Mouse (Mus musculus): ENCODE measurements at regions not wholly inside any gene's neighbourhood (a gene's known extent, or its start where the extent isn't known, plus 50 kb on each side); places are given as distances from the start of the nearest gene placed in this dataset.

DNA sequence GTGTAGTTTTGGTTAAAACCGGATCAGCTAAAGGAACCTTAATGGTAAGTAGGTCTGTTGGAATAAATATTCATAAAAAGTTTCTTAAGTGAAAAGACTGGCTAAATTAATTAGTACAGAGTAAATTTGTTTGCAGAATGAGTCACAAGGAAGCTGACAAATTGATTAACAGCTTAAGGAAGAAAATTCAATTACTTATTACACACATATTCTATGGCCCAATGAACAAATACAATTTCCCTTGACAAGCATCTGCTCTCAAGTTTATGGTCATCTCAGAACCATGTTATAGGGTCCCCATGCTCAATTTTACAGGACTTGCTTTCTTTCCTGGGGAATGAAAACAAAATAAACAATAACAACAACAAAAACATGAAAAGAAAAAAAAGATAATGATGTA is 231.4 kb upstream of the Frg1 start:
- Histone ChIP-seq H3K4me1 (replicated peaks) (no peaks in the 10 kb centered on the region), H3K9me3 (replicated peaks) (no peaks in the 10 kb centered on the region)
- no peak for ATAC-seq (ENCODE audit: low read depth)

DNA sequence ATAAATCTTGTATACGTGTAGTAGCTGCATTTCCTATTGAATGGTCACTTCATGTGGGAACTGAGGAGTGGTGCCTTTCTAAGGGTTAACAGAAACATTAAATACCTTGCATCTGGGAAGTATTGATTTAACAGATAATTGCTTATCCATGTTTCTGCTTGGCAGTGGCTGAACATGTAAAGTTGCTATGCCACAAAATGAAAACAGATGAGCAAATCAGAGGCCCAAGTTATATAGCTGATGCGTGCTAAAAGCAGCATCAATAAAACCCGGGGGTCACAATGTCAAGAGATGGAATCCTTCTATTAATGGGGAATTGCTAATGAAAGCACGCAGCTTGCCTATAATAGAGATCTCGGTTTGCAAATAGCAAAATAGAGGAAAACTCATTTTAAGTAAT is 227.8 kb upstream of the Frg1 start:
- Histone ChIP-seq H3K4me1 (replicated peaks) (no peaks in the 10 kb centered on the region), H3K4me2 (no peak overlapping the region), H3K27ac (no peak overlapping the region), H3K27me3 (no peaks in the 10 kb centered on the region), H3K9ac (no peak overlapping the region), H3K36me3 (no peaks in the 10 kb centered on the region), H3K4me3 (replicated peaks) (no peak overlapping the region), H3K9me3 (replicated peaks) (no peaks in the 10 kb centered on the region)
- no peak for DNase-seq
- ATAC-seq (ENCODE audit: low read depth): no peak
- WGBS (ENCODE audit: insufficient replicate concordance): 59% methylated on average over 5 of the region's 5 CpGs

More for the DNA sequence above, 231.4 kb upstream of the Frg1 start:
- H3K4me3 ChIP-seq (replicated peaks): no peak overlapping the region
- H3K9ac ChIP-seq: no peak overlapping the region
- DNase-seq: no peak
- H3K27me3 ChIP-seq: no peaks in the 10 kb centered on the region
- WGBS (ENCODE audit: insufficient replicate concordance): 58% methylated on average over 1 of the region's 1 CpGs
- H3K4me2 ChIP-seq: no peak overlapping the region
- no peaks in the 10 kb centered on the region for H3K36me3 ChIP-seq
- no peak overlapping the region for H3K27ac ChIP-seq

DNA sequence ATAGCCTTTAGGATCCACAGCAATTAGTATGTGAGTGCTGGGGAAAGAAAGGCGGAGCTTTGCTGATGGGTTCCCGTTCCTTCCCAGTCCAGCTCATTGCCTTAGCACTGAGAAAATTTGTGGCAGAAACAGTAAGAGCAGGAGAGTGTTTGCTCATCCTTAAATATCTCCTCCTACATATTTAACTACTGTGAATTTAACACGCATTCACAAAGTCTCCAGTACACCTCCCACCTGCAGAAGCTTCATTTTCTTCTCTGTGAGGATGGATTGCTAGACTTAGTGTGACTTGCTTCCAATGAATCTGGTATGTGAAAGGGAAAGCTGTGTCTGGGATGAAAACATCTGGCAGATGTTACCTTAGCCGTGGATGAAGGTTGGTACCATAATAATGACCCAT is 207.0 kb upstream of the Frg1 start:
- Histone ChIP-seq H3K36me3 (no peaks in the 10 kb centered on the region), H3K27ac (no peak overlapping the region), H3K9me3 (replicated peaks) (no peaks in the 10 kb centered on the region), H3K4me3 (replicated peaks) (no peak overlapping the region), H3K4me1 (replicated peaks) (no peaks in the 10 kb centered on the region), H3K9ac (no peak overlapping the region), H3K27me3 (no peaks in the 10 kb centered on the region), H3K4me2 (no peak overlapping the region)
- ATAC-seq (ENCODE audit: low read depth) (no peak), DNase-seq (no peak)
- WGBS (ENCODE audit: insufficient replicate concordance): 68% methylated on average over 4 of the region's 4 CpGs

DNA sequence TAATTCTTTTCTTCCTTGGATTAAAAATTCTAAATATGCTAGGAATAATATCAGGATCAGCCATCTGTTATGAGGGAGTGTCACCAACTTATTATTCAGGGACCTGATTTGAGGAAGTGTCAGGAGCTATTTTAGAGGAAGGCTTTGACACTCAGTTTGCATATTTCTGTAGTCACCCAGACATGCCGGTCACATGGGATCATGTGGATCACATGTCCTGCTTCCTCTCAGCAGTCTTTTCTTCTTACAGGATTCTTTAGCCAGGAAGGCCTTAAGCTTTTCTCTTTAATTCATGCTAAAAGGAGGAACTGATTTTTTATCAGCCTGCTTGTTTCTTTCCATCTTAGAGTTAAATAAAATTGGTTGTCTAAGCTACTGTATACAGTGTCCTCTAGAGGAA is 183.4 kb upstream of the Frg1 start:
- no peak overlapping the region for H3K9ac ChIP-seq
- H3K36me3 ChIP-seq: no peaks in the 10 kb centered on the region
- DNase-seq: no peak
- no peak overlapping the region for H3K27ac ChIP-seq
- ATAC-seq (ENCODE audit: low read depth): no peak
- H3K4me2 ChIP-seq: no peak overlapping the region
- 67% methylated on average over 1 of the region's 1 CpGs for WGBS (ENCODE audit: insufficient replicate concordance)
- no peaks in the 10 kb centered on the region for H3K27me3 ChIP-seq
- no peak overlapping the region for H3K4me3 ChIP-seq (replicated peaks)
- H3K9me3 ChIP-seq (replicated peaks): no peaks in the 10 kb centered on the region
- H3K4me1 ChIP-seq (replicated peaks): no peaks in the 10 kb centered on the region

DNA sequence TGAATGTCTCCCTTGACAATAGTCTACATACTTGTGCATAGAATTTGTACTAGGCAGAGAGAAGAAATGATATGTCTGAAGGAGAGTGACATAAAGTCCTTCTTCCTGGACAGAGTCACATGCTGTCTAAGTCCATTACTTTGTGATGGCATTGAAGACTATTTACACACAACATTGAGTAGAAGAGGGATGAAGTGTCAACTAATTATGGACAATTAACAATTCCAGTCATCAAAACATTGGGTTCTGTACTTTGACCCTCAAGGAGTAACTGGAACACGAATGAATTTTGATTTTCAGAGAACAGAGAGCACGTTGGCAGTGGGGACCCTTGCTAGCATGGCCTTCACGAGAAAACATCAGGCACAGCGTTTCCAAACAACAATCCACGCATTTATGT is 177.6 kb upstream of the Frg1 start:
- H3K27me3 ChIP-seq: no peaks in the 10 kb centered on the region
- DNase-seq (no peak), ATAC-seq (ENCODE audit: low read depth) (no peak)
- no peak overlapping the region for H3K27ac ChIP-seq
- H3K9ac ChIP-seq: no peak overlapping the region
- no peaks in the 10 kb centered on the region for H3K4me1 ChIP-seq (replicated peaks)
- no peaks in the 10 kb centered on the region for H3K36me3 ChIP-seq
- no peak overlapping the region for H3K4me2 ChIP-seq
- H3K9me3 ChIP-seq (replicated peaks): no peaks in the 10 kb centered on the region
- 61% methylated on average over 5 of the region's 5 CpGs for WGBS (ENCODE audit: insufficient replicate concordance)
- no peak overlapping the region for H3K4me3 ChIP-seq (replicated peaks)

DNA sequence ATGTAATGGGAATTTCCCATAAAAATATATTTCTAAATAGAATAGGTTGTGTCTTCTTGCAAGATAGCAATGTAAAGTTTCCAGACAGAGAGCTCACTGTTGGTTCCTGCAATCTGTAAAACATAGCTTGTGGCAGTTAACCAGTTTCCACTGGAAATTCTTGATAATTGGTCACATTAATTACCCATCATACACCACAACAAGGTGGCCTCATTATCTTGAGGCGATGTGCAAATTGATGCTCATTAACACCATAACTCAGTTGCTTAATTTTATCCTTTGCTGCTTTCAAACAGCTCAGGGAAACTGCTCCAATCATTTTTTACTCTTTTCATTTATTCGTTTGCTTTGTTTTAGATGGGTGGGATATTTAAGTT is 176.8 kb upstream of the Frg1 start:
- Histone ChIP-seq H3K9me3 (replicated peaks) (no peaks in the 10 kb centered on the region), H3K4me1 (replicated peaks) (no peaks in the 10 kb centered on the region), H3K9ac (no peak overlapping the region), H3K27me3 (no peaks in the 10 kb centered on the region), H3K27ac (no peak overlapping the region), H3K36me3 (no peaks in the 10 kb centered on the region), H3K4me2 (no peak overlapping the region), H3K4me3 (replicated peaks) (no peak overlapping the region)
- 45% methylated on average over 2 of the region's 2 CpGs for WGBS (ENCODE audit: insufficient replicate concordance)
- DNase-seq (no peak), ATAC-seq (ENCODE audit: low read depth) (no peak)

DNA sequence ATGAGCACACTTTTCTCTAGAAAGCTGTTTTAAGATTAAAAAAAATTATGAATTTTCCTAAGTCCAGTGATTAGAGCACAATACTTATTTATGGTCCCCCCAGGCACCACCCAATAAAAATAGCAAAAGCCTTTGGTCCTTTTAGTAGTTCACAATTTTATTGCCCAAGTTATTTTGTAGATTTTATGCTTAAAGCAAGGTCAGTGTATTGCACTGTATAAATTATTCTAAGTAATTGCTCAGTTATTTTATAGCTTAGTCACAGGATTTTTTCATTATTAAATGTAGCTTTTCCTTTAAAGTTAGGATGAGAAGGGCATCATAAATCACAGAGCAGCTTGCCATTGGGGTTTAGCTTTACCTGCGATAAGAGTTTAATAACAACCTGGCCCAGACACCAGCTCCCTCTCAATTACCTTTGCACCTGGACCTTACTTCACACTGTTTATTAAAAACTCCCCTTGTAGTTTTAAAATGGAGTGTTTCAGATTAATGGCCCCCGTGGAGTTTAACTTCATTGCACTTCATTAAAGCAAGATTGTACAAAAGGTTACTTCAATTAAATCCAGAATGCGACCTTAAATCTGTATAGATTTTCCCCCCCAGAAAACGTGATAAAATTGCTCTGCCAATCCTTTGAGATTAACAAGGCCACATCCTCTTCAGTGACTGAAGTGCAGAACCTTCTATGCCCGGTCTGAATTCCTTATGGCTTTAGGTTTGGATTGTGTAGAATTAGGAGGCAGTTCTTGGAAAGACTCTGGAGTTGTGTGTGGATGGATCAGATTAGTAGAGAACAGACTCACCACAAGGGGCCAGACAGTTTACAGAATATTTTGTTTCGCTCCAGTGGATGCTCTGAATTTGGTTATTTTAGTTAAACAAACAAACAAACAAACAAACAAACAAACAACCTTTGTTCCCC is 176.1 kb upstream of the Frg1 start:
- no peak for ATAC-seq (ENCODE audit: low read depth)
- 50% methylated on average over 6 of the region's 6 CpGs for WGBS (ENCODE audit: insufficient replicate concordance)
- H3K4me3 ChIP-seq (replicated peaks): no peak overlapping the region
- H3K9me3 ChIP-seq (replicated peaks): no peaks in the 10 kb centered on the region
- H3K27ac ChIP-seq: no peak overlapping the region
- DNase-seq: no peak
- H3K9ac ChIP-seq: no peak overlapping the region
- H3K4me1 ChIP-seq (replicated peaks): no peaks in the 10 kb centered on the region
- no peaks in the 10 kb centered on the region for H3K36me3 ChIP-seq
- no peaks in the 10 kb centered on the region for H3K27me3 ChIP-seq
- H3K4me2 ChIP-seq: no peak overlapping the region

DNA sequence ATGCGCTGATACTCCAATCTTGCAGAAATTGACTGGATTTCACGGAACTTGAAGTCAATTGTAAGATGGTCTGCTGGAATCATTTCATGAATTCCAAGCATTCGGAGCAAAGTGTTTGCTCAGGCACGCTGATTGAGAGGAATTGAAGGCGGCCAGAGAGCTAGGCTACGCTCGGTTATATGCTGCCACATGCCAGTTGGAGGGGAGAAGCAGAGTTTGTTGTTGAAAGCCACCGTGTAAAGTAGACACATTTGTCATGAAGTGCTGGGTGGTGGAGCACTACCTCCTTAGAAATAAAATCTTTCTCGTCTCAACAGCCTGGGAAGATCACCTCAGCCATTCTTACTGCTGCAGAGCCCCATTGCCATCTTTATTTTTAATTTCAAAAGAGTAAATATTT is 175.3 kb upstream of the Frg1 start:
- Histone ChIP-seq H3K4me3 (replicated peaks) (no peak overlapping the region), H3K36me3 (no peaks in the 10 kb centered on the region), H3K4me1 (replicated peaks) (no peaks in the 10 kb centered on the region), H3K4me2 (no peak overlapping the region), H3K27me3 (no peaks in the 10 kb centered on the region), H3K9me3 (replicated peaks) (no peaks in the 10 kb centered on the region), H3K27ac (no peak overlapping the region), H3K9ac (no peak overlapping the region)
- DNase-seq: no peak
- ATAC-seq (ENCODE audit: low read depth): no peak
- WGBS (ENCODE audit: insufficient replicate concordance): 67% methylated on average over 9 of the region's 9 CpGs

DNA sequence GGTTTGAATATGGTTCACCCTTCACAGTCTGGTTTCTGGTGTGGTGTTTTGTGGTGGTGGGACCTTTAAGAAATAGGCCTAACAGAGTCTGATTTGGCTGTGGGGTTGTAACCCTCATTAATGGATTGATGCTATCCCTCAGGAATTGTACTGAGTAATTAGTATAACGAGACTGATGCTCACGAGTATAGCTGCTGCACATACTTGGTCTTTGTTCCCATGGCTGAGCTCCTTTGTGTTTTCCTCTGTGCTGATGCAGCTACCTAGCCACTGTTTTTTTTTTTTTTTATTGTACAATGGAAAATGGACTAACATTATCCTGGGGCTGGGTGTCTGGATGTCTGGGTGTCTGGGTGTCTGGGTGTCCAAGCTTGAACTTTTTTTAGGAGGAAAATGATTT is 171.3 kb upstream of the Frg1 start:
- Histone ChIP-seq H3K4me2 (no peak overlapping the region), H3K27me3 (no peaks in the 10 kb centered on the region), H3K4me3 (replicated peaks) (no peak overlapping the region), H3K27ac (no peak overlapping the region), H3K4me1 (replicated peaks) (no peaks in the 10 kb centered on the region), H3K36me3 (no peaks in the 10 kb centered on the region), H3K9ac (no peak overlapping the region), H3K9me3 (replicated peaks) (no peaks in the 10 kb centered on the region; the same call in 1 of the 2 replicates)
- no peak for DNase-seq
- no peak for ATAC-seq (ENCODE audit: low read depth)
- 53% methylated on average over 2 of the region's 2 CpGs for WGBS (ENCODE audit: insufficient replicate concordance)

DNA sequence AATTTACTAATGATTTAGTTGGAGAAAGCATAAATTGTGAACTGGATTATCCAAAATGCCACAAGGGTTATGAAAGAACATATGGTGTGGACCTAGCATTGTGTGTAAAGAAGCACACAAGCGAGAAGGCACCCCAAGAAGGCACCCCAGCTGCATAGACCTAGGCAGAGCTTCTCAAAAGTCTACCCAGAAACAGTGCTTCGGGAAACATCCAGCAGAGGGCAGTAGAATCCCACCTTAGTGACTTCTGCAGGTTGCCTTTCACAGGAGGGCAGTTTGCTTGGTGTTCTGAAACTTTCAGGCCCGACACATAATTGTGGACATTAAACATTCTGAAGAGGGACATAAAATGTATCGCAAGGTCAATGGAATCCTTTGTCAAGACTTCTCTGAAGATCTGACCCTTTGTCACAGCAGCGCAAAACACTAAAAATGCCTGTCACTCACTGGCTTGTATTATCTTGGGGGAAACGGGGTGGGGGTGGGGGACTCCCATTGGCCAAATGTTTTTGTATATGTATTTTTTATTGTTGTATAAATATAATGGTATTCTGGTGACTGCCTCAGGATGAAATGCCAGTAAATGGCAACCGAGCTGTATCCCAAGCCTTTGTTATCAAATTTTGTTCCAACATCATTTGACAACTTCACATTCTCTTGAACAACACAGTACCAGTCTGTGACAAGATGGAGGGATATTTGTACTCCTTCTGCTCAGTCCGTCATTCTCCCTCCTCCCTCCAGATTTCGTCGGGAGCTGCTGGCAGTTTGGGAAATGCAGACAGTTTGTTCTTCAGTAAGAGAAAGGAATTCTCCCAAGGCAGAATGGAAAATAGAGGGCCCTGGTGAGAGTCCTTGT is 156.4 kb upstream of the Frg1 start:
- no peak overlapping the region for H3K4me2 ChIP-seq
- H3K9me3 ChIP-seq (replicated peaks): no peaks in the 10 kb centered on the region
- 49% methylated on average over 10 of the region's 10 CpGs for WGBS (ENCODE audit: insufficient replicate concordance)
- H3K27ac ChIP-seq: no peak overlapping the region
- H3K4me3 ChIP-seq (replicated peaks): no peak overlapping the region
- H3K36me3 ChIP-seq: no peaks in the 10 kb centered on the region
- H3K9ac ChIP-seq: no peak overlapping the region
- no peak for ATAC-seq (ENCODE audit: low read depth)
- H3K27me3 ChIP-seq: no peaks in the 10 kb centered on the region
- H3K4me1 ChIP-seq (replicated peaks): no peaks in the 10 kb centered on the region
- peak; percentile 3 for DNase-seq

DNA sequence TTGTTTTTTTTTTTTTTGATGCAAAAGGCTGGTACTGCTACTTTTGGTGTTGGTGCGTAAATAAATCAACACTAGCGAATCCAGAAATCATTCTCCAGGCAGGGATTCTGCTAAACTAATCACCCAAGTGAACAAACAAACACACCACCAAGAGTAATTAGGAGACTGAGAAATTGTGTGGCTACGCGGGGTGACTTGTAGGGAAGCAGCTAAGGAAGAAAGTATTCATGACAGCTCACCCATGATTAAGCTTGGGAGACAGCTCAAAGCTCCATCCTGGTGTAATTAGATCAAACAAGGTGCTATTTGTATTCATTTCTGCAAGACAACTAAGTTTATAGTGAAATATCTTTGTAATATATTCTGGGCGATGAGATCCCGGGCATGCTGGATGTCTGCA is 153.7 kb upstream of the Frg1 start:
- no peak for ATAC-seq (ENCODE audit: low read depth)

More for the DNA sequence above, 153.7 kb upstream of the Frg1 start:
- Histone ChIP-seq H3K9ac (no peak overlapping the region), H3K36me3 (no peaks in the 10 kb centered on the region), H3K4me2 (no peak overlapping the region), H3K4me3 (replicated peaks) (no peak overlapping the region), H3K4me1 (replicated peaks) (no peaks in the 10 kb centered on the region), H3K27ac (no peak overlapping the region), H3K9me3 (replicated peaks) (no peaks in the 10 kb centered on the region), H3K27me3 (no peaks in the 10 kb centered on the region)
- no peak for DNase-seq
- 76% methylated on average over 6 of the region's 6 CpGs for WGBS (ENCODE audit: insufficient replicate concordance)

Data from liver, embryonic 13.5 days (tissue).